Mouse (Mus musculus): ENCODE results near the gene Alpk1. TPM values are rescaled to one million over a fixed set of nuclear protein-coding genes. Genes with fewer than 3 reads are reported as not detected.

Alpk1 gene
- polyA plus RNA-seq, 2 experiments: 0.19 to 0.59 TPM

DNA sequence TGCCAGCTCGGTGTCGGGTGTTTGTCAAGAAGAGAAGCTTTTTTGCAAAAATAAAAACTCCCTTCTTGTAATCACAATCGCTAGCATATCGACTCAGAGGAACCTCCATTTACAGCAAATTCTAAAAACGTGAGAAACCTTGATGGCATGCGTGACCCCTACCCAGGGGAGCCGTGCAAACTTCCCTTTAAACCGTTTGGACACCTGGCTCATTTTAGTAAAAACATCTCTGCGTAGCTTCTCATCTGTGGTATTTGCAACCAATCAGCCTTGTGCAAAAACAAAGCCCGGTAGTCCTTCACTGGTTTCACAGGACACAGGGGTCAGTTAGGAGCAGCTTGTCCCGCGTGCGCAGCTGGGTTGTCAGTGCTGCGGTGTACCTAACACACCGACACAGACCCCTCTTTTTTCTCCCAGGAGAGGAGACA, 10.7 kb upstream of the Alpk1 start:
- DNase-seq (ENCODE audit: low read depth in 3 of 3, low spot score in 3 of 3) (peak in 1 of 3 experiments; percentile 17), ATAC-seq (ENCODE audit: insufficient read depth) (peak; percentile 16)
- H3K9ac ChIP-seq (replicated peaks): peak overlapping the region; percentile 77
- peak overlapping the region; percentile 93 for H3K4me2 ChIP-seq (ENCODE audit: low read depth)
- TF ChIP-seq CTCF (IDR thresholded peaks at IDR 0.05; ENCODE audit: low read depth) (no peak), EP300 (IDR thresholded peaks at IDR 0.05; ENCODE audit: low read depth) (no peak)
- peak overlapping the region; percentile 63 to 73 for H3K4me3 ChIP-seq (ENCODE audit: insufficient read depth in 1 of 2, low read depth in 2 of 2, low read length in 2 of 2)
- H3K27me3 ChIP-seq (ENCODE audit: control insufficient read depth, insufficient read depth, low read length): no peaks in the 10 kb centered on the region
- H3K27ac ChIP-seq: peak overlapping the region; percentile 95
- H3K4me1 ChIP-seq (replicated peaks; ENCODE audit: control insufficient read depth in 2 of 2, insufficient read depth in 2 of 2, low read length in 1 of 2): peaks cover 14 to 21% of the 10 kb centered on the region in 2 experiments
- WGBS (ENCODE audit: insufficient replicate concordance): under 1% methylated on average over 15 of the region's 15 CpGs
- H3K9me3 ChIP-seq (ENCODE audit: control insufficient read depth, low read length): no peaks in the 10 kb centered on the region
- H3K36me3 ChIP-seq (replicated peaks; ENCODE audit: control insufficient read depth, insufficient read depth, low read depth): peaks cover under 1% of the 10 kb centered on the region; the same call in 1 of the 2 replicates

DNA sequence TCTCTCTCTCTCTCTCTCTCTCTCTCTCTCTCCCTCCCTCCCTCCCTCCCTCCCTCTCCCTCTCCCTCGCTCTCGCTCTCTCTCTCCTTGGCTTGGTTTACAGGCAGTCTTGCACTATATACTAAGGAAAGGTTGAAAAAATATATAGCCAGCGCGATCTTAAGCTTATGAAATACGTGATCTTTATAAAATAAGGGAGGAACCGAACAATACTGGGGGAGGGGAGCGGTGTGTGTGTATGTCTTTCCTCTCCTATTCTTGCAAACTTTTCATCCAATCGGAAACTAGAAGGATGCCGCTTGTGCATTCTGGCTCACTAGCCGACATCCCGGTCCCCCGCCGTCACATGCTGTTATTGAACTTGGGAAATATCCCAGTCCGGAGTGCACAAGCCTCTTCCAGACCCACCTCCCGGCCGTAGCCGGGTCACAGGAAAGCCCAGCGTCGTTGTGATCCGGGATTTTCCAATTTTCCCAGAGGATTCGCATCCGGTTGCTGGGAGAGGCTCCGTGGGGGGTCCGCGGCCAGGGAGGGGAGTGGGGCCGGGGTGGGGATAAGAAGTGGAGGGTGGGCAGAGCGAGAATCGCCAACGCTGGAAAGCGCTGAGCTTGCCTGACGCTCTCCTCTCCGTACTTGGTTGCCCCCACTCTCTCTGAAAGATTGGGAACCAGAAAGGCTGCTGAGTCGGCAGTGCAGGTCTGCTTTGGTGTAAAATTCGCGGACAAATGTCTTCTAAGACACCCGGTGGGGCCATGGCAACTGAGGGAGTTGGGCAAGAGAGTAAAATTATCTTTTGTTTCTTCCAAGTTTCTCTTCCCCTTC, 10.1 kb upstream of the Alpk1 start:
- peak overlapping the region; percentile 63 to 73 for H3K4me3 ChIP-seq (ENCODE audit: insufficient read depth in 1 of 2, low read depth in 2 of 2, low read length in 2 of 2)
- DNase-seq (ENCODE audit: low read depth in 3 of 3, low spot score in 3 of 3): peak in 2 of 3 experiments; percentile 41 to 45
- TF ChIP-seq CTCF (IDR thresholded peaks at IDR 0.05; ENCODE audit: low read depth): no peak
- TF ChIP-seq EP300 (IDR thresholded peaks at IDR 0.05; ENCODE audit: low read depth): no peak

GRCm38 (mm10) chr3:127789500-127790191, 9.3 kb upstream of the Alpk1 start, which contains the start of gene Tifa:
TSS of gene Tifa (plus strand) at chr3:127789805.
- Histone ChIP-seq H3K4me1 (replicated peaks; ENCODE audit: control insufficient read depth in 2 of 2, insufficient read depth in 2 of 2, low read length in 1 of 2) (peaks cover 14 to 21% of the 10 kb centered on the region in 2 experiments), H3K36me3 (replicated peaks; ENCODE audit: control insufficient read depth, insufficient read depth, low read depth) (no peaks in the 10 kb centered on the region), H3K27ac (peak within 1 kb of the TSS; percentile 95), H3K9me3 (ENCODE audit: control insufficient read depth, low read length) (no peaks in the 10 kb centered on the region), H3K4me2 (ENCODE audit: low read depth) (peak within 1 kb of the TSS; percentile 93), H3K9ac (replicated peaks) (peak within 1 kb of the TSS; percentile 77), H3K27me3 (ENCODE audit: control insufficient read depth, insufficient read depth, low read length) (no peaks in the 10 kb centered on the region), H3K4me3 (ENCODE audit: insufficient read depth in 1 of 2, low read depth in 2 of 2, low read length in 2 of 2) (peak within 1 kb of the TSS; percentile 63 to 73)
- ATAC-seq (ENCODE audit: insufficient read depth): peak; percentile 38; the same call in 1 of the 2 replicates
- TF ChIP-seq EP300 (IDR thresholded peaks at IDR 0.05; ENCODE audit: low read depth) (no peak), CTCF (IDR thresholded peaks at IDR 0.05; ENCODE audit: low read depth) (peak; percentile 44)
- WGBS (ENCODE audit: insufficient replicate concordance): 4% methylated on average over 37 of the region's 44 CpGs
- peak in 2 of 3 experiments; percentile 35 to 42 for DNase-seq (ENCODE audit: low read depth in 3 of 3, low spot score in 3 of 3)

More for the DNA sequence above, 10.1 kb upstream of the Alpk1 start:
- under 1% methylated on average over 36 of the region's 36 CpGs for WGBS (ENCODE audit: insufficient replicate concordance)
- Histone ChIP-seq H3K4me2 (ENCODE audit: low read depth) (peak overlapping the region; percentile 93), H3K36me3 (replicated peaks; ENCODE audit: control insufficient read depth, insufficient read depth, low read depth) (no peaks in the 10 kb centered on the region), H3K4me1 (replicated peaks; ENCODE audit: control insufficient read depth in 2 of 2, insufficient read depth in 2 of 2, low read length in 1 of 2) (peaks cover 14 to 21% of the 10 kb centered on the region in 2 experiments), H3K27me3 (ENCODE audit: control insufficient read depth, insufficient read depth, low read length) (no peaks in the 10 kb centered on the region), H3K9me3 (ENCODE audit: control insufficient read depth, low read length) (no peaks in the 10 kb centered on the region), H3K9ac (replicated peaks) (peak overlapping the region; percentile 77), H3K27ac (peak overlapping the region; percentile 95)
- peak; percentile 44; the same call in 1 of the 2 replicates for ATAC-seq (ENCODE audit: insufficient read depth)

- no peak overlapping the region for H3K9ac ChIP-seq (replicated peaks)
Observed at GRCm38 (mm10) chr3:127788919-127789318, 8.6 kb upstream of the Alpk1 start.

More at GRCm38 (mm10) chr3:127788919-127789318, 8.6 kb upstream of the Alpk1 start:
- no peak for DNase-seq (ENCODE audit: low read depth in 3 of 3, low spot score in 3 of 3)
- Histone ChIP-seq H3K27me3 (ENCODE audit: control insufficient read depth, insufficient read depth, low read length) (no peaks in the 10 kb centered on the region), H3K9me3 (ENCODE audit: control insufficient read depth, low read length) (no peaks in the 10 kb centered on the region), H3K4me2 (ENCODE audit: low read depth) (peak overlapping the region; percentile 93), H3K36me3 (replicated peaks; ENCODE audit: control insufficient read depth, insufficient read depth, low read depth) (no peaks in the 10 kb centered on the region), H3K4me3 (ENCODE audit: insufficient read depth in 1 of 2, low read depth in 2 of 2, low read length in 2 of 2) (peak overlapping the region in 1 of 2 experiments; percentile 73; a peak in 2 of 4 replicates), H3K4me1 (replicated peaks; ENCODE audit: control insufficient read depth in 2 of 2, insufficient read depth in 2 of 2, low read length in 1 of 2) (peaks cover 14 to 21% of the 10 kb centered on the region in 2 experiments), H3K27ac (no peak overlapping the region)
- 44% methylated on average over 8 of the region's 8 CpGs for WGBS (ENCODE audit: insufficient replicate concordance)
- no peak for ATAC-seq (ENCODE audit: insufficient read depth)
- TF ChIP-seq CTCF (IDR thresholded peaks at IDR 0.05; ENCODE audit: low read depth) (no peak), EP300 (IDR thresholded peaks at IDR 0.05; ENCODE audit: low read depth) (no peak)

Data from liver, embryonic 14.5 days (tissue).